Mouse (Mus musculus): ENCODE data around the gene Bmp3.

The Bmp3 gene

GRCm38 (mm10) chr5:98902339-98902738 lies 48.1 kb downstream of the Bmp3 start:
- no peak for DNase-seq (ENCODE audit: low spot score)

GRCm38 (mm10) chr5:98918716-98919115 lies 64.5 kb downstream of the Bmp3 start:
- no peak for DNase-seq (ENCODE audit: low spot score)

GRCm38 (mm10) chr5:98921608-98922007 lies 67.4 kb downstream of the Bmp3 start:
- no peak for DNase-seq (ENCODE audit: low spot score)

GRCm38 (mm10) chr5:98922921-98923320 lies 68.7 kb downstream of the Bmp3 start:
- no peak for DNase-seq (ENCODE audit: low spot score)
